Mouse (Mus musculus) heart, adult 8-10 months (tissue): Measurements from ENCODE around the gene Iqcn. TPM values are rescaled to one million over a fixed set of nuclear protein-coding genes. Genes with fewer than 3 reads are reported as not detected.

Source experiments
- DNase-seq: peaks from one replicate; pipeline ENCODE4 v3.0.0; 2022; ENCODE audit warnings: low spot score
- total RNA-seq, 4 experiments: library from RNA; stranded (reverse); gene quantifications; 2 replicates each; pipeline ENCODE4 v1.2.4; 2022

Gene Iqcn
- total RNA-seq, 4 experiments from 2014 or later, result 0.06 TPM; not detected in 3

DNA sequence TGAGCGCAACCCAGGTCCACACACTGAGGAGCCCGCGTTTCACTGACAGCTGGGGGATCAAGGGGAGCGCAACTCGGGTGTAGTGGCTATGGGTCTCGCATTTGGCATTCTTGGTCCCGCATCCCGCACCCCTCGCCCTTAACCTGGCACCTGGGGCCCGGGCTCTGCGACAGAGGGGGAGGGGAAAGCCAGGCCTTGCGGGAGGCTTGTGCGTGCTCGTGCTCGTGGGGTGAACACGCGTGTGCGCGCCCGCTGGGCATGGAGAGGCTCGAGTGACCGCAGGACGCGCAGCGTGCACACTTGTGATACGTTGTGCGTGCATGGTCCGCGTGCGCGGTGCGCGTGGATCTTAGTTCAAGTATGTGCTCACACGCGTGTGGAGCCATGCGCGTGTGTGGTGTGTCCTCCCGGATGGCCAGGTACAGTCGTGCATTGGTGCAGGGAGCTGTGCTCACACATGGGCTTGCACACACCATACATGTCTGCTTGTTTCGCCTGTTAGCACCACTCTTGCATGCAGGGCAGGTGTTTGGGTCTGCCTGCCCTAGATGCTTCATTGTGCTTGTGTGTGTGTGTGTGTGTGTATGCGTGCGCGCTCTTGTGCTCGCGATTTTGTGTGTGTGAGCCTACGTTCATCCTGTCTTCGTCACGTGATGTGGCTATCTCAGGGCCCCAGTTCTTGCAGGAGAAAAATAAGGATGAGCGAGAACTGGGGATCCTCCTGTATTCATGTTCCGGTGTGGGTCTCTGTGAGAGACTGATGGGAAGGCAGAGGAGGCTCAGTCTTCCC, 51.8 kb downstream of the Iqcn start:
- no peak for DNase-seq

DNA sequence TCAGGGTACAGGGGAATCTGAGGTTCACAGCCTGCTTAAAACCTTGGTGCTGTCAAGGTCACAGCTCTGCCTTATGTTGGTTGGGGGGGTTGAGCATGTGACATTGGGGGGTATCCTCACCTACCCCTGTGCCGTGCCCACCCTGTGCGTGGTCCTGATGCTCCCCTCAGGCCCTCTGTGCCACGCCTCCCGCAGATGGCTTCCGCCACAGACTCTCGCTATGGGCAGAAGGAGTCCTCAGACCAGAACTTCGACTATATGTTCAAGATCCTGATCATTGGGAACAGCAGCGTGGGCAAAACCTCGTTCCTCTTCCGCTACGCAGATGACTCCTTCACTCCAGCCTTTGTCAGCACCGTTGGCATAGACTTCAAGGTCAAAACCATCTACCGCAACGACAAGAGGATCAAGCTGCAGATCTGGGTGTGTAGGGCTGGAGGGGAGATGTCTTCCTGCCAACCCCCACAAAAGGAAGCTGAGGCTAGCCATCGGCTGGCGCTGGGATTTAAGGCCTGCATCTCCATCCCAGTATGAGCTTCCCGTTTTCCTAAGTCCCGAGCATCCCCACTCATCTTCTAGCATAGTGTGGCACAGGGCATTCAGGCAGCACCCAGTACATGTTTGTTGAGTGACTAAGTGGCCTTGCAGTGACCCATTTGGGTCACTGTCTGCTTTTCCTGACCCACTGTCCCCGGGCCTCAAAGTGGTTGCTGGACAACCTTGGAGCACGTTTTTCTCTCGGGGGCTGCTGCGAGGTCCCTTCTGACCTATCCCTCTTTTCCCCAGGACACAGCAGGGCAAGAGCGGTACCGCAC, 52.6 kb downstream of the Iqcn start:
- no peak for DNase-seq

DNA sequence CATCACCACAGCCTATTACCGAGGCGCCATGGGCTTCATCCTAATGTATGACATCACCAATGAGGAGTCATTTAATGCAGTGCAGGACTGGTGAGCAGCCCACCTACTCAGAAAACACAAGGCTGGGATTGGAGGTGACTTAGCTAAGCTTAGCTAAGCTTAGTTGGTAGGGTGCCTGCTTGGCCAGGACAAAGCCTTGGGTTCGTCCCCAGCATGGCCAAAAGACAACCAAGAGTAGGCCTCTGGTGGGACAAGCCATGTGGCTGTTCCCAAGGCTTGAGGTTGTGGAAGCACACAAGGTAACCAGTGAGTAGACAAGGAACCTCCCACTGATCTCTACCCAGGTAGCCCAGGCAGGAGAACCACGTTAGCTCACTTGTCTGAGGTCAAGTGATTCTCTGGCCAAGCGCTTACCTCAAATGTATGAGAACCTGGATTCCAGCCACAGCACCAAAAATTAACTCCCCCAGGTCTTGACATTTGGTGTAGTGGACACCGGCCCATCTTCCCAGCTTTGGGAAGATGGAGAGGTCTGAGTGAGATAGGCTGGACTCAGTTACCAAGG, 53.3 kb downstream of the Iqcn start:
- no peak for DNase-seq

DNA sequence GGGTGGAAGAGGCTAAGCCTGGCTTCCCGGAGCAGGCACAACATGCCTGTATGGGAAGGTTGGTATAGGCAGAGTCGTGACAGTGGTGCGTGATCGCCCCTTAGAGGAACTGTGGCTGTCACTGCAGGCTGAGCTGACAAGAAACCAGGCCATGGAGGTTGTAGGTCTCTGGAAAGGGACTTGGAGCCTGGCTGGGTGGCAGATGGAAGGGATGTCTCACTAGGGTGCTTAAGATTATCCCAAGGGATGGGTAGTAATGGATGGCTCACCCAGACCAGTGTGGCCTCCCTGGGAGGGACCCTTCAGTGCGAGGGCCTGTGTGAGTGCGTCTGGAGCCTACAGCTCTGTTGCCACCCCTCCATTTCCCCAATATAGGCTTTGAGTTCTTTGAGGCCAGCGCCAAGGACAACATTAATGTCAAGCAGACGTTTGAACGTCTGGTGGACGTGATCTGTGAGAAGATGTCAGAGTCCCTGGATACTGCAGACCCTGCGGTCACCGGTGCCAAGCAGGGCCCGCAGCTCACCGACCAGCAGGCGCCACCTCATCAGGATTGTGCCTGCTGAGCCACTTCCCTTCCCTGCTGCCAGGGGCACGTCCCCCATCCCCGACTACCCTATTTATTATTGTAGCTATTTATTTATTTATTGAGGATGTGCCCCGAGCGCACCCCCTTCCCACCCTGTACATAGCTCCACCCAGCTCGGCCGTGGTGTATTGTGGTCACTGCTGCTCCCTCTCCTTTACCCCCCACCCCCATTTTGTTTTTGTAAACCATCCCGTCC, 54.5 kb downstream of the Iqcn start:
- no peak for DNase-seq

DNA sequence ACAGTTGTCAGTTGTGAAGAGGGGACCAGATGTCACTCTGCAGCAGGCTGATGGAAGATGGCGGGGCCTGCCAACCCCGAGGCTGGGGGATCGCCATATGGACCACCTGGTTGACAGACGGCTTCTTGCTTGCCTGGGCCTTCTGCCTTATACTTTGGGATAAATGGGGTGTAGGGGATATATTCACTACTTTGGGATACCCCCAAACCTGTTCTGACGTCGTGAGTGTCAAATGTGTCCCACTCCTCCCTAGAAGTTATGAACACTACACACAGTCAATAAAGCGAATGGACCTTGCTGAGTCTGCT, 55.0 kb downstream of the Iqcn start:
- no peak for DNase-seq

DNA sequence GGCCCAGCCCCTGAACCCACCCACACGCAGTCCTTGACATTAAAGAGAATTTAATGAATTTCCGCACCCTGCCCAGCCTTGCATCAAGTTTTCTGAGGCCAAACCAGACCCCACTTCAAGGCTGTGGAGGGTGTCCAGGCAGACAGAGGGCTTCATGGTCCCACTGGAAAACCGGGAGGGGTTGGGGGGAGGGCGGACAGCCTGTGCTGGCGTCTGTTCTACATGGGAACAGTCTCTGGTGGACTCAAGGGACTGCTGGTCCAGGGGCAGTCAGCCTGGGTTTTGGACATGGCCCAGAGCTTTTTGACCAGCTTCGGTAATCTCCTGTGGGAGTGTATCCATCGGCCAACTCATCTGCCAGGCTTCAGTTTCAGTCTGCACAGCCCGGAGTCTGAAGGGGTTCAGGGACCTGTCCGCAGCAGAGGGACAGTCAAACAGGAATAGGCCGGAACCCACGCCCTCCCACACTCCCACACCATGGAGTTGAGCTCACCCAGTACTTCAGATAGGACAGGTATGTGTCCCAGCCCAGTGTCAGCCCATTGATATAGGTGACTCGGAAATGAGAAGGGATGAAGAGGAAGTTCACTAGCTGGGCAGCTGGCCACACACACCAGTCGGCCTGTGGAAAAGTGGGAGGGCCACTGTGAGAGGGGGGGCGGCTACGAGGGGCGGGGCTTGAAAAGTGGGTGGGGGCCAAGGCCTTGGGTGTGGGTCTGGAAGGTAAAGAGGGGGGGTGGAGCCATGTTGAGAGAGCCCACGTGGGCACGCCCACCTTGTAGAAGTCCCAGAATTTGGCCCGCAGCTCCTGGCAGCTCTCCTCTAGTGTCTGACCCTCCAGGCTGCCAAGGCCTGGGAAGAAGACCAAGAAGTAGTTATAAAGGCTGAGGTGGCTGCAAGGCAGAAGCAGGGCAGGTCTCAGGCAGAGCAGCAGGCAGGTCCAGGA, 55.6 kb downstream of the Iqcn start:
- DNase-seq, result no peak

DNA sequence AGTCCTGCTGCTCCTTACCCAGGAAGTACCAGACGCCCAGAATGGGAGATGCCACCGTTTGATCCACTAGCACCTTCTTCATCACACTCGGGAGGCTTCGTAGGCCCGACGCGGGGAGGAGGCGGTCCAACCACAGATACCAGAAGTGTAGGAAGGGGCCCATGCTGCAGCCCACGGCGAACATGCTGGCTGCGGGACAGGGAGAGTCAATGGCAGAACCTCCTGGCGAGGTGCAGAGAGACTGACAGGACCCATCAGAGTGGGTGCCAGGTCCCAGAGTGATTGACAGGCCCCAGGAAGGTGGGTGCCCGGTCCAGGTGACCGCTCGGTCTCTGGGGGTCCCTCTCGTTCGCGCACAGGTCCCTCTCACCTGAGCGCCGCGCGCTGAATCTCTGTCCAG, 57.1 kb downstream of the Iqcn start:
- no peak for DNase-seq

DNA sequence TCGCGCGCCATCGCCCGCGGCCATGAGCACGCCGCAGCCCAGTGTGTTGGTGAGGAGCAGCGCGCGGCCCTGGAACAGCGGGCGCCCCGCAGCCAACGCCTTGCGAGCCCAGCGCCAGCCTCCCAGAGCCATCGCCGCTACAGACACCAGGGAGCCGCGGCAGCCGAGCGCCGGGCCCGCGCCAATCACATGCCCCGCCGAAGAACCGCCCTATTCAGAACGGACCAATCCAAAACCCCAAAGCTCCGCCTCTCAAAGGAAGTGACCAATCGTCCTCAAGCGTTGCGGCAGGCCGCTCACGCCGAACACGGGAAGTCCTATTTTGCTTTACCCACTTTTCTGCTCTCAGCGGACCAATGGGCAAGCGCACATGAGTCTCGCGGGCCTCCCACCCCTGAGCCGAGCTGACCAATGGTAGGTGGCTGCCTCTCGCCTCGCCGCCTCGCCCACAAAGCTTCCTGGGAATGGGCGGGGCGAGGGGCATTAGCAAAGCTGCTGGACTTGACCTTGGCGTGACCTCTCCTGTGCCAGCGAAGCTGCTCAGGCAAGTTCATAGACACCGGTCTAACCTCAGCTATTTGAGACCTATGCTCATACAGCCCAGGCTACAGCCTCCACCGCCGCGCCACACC, 57.6 kb downstream of the Iqcn start, which contains the start of gene Mpv17l2:
TSS of gene Mpv17l2 (minus strand) at position 172 of the 632 bp plus-strand sequence.
- DNase-seq, result peak; percentile 97

DNA sequence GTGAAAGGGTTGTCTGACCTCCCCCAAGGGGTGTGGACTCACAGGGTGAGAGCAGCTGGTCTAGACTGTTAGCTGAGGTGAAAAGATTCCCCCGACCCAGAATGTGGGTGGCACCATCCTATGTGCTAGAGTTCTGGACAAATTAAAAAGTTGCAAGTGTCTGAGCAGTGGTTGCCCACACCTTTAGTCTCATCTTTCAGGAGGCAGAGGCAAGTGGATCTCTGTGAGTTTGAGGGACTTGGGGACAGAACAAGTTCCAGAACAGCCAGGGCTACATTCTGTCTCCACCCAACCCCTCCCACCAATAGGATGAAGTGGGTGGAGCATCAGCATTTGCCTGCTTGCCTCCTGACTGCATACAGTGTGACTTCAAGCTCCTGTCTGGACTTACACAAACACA, 58.9 kb downstream of the Iqcn start:
- DNase-seq, result no peak

DNA sequence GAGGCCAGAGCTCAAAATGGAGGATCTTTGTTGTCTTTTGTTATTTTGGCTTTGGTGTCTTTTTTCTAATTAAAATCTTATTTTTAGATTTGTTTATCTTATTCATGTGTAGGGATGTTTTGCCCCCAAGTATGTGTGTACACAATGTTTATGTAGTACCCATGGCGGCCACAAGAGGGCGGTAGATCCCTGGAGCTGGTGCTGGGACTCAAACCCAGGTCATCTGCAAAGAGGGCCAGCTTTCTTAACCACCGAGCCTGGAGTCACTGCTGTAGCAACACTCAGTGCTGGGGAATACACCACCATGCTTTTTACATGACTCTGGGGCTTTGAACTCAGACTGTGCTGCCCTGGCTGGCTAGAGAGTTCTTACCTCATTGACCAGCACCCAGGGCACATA, 60.1 kb downstream of the Iqcn start:
- no peak for DNase-seq

DNA sequence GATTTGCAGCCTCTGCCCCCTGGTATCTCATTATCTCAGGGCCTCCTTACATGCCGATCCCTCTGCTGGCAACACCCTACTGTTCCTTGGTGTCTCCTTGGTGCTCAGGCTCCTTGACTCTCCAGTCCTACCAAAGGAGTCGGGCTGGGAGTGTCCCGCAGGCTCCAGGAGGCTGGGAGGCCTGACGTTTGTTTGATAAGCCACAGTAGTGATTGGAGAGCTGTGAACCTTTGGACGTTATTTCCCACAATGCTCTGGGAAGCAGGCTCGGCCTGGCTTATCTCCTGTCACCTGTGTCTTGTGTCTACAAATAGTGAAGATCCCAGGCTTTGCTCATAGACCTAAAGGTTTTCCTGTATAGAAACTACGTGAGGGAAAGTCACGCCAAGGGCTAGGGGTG, 60.8 kb downstream of the Iqcn start:
- DNase-seq, result no peak

DNA sequence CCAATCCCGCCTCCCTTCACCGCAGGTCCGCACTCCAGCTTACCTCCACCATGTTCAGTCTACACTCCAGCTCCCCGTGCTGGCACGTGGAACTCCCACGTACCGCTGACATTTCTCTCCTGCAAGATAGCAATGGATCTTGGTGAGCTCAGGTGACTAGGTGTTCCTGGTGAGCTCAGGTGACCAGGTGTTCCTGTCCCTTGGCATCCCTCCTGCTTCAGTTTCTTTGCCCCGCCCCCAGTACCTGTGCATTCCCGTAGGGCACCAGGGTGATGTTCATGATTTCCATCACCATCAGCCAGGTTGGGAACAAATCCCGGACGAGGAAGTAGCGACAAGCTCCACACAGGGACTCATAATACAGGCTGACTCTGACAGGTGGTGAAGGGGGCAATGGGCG, 61.4 kb downstream of the Iqcn start:
- DNase-seq, result no peak

DNA sequence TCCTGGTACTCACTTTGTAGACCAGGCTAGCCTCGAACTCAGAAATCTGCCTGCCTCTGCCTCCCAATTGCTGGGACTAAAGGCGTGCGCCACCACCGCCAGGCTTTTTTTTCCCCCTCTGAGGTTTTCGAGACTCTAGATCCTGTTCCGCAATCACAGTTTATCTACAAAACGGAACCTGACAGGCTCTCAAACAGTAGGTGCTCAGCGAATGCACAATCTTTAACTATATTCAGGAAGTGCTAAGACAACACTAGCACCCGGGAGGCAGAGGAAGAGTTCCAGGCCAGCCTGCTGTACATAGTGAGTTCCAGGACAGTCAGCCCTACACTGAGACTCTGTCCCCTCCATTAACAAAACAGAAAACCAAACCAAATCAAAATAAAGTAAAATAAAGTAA, 62.1 kb downstream of the Iqcn start:
- DNase-seq, result no peak

DNA sequence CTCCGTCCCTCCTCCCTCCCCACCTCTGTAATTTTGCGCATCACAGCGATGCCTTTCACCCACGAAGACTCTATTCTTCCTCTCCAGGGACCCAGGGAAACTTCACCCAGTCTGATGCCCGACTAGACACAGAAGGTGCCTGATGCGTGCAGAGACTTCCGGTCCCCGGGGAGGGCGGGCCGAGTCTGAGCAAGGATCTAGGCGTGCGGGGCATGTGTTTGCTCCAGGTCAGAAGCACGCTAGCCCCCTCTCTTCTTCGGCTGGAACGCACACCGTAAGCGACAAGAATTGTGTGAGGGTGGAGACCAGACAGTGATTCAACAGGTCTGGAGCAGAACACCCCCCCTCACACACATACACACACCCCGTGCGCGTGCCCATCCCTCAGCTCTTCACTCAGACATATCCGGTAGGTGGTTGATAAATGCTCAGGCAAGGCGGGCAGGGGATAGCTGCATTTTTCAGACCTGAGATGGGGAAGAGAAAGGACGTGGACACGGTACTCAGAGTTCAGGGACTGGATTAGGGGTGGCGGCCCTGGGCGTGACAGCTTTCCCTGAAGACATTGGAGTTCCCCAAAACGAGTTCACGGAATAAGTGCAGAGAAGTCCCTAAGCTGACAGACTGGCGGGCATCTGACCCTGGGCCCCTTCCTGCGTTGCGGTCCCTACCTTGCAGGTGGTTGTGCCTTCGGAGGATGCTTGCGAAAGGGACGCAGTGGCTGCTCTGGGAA, 62.7 kb downstream of the Iqcn start:
- DNase-seq, result no peak

DNA sequence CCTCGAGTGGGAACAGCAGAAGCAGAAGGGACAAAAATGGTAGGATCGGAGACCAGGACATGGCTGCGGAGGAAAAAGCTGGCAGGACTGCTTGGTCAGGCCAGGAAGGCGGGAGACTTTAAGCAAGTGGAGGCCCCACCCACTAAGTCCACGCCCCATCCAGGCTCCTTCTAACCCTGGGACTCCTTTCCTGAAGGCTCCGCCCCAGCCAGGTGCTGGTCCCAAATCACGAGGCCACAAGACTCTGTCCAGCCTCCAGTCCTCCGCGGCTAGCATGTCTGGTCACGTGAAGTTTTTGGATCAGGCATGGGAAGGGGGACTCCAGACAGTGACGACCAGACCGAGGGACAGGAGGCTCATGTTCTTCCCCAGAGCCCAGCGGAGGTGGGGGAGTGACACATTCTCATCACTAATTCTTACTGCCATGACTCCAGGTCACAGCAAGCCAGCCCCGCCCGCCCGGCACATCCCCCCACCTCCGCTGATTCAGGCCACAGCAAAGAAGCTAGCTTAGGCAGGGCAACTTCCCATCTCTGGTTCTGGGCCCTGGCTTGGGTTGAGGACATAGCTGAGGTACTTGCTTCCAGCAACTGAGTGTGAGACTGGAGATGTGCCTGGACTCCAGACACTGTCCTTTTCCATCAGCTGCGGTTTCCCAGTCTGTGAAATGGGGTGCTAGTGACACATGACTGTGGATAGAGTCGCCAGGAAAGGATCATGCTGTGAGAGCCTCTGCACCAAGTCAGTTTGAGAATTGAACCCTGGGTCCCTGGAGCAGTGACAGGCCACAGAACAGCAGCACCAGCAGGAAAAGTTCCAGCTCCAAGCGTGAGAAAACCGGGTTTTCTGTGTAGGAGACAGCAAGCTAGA, 63.5 kb downstream of the Iqcn start:
- peak; percentile 54 for DNase-seq
